Mouse (Mus musculus) stomach, postnatal 0 days (tissue): ENCODE data around the gene Bax.

Source experiments
- CTCF ChIP-seq: IDR thresholded peaks from 2 replicates; pipeline ENCODE4 v1.5.1; 2016; ENCODE audit warnings: antibody characterized with exemption, low read depth, mild to moderate bottlenecking, moderate library complexity
- EP300 ChIP-seq: optimal IDR thresholded peaks from 2 replicates; pipeline ENCODE3; 2016; ENCODE audit warnings: antibody characterized with exemption

DNA sequence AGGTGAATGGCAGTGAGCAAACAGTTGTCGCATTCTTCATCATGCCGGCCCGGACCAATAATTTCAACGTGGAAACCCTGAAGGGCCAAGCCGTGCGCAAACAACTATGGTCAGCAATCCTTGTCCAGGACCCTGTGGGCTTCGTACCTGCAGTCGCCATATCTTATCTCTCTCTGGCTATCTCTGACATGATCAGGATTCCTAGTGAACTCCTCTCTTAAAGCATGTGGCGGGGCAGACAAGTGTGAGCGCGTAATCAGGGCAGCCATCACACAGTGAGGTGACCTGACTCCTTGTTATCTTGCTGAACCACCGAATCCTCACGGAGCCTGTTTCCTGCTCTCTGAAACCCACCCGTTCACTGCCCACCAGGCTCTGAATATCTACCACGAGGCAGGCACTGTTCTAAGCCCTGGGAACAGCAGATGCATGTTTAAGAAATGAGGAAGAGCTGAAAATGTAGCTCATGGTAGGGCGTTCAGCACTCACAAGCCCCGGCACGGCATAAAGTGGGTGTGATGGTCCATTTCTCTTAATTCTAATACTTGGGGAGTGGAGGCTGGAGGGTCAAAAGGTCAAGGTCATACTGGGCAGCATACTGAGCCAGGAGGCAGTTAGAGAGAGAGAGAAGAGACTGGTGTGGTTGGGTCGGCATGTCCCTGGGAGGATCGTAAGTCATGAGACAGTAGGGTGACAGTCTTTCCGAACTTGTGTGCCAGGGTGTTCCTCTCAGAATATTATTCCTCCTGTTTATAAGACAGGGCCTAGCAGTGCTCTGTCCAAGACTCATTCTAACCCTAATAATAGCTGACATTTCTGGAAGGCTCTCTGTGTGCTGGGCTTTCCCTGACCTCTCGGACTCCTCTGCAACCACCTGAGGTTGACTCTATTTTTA is 22.9 kb downstream of the Bax start:
- TF ChIP-seq CTCF, result no peak
- no peak for TF ChIP-seq EP300
